ENCODE assay signal across 8 mouse cellular contexts in genomic region chr17:47142276-47142675, GRCm38 (mm10).
A peak's percentile ranks its signal among the peaks of the same experiment; 100 is the strongest.
DNase-seq lines count a peak whose midpoint lies in the region; ATAC-seq and TF ChIP-seq lines count a peak whose summit lies in the region.

No protein-coding gene starts in this region.

- H3K4me1 ChIP-seq in hindbrain, postnatal 0 days (ENCODE audit: insufficient read depth, low read length) = peaks cover 20% of the 10 kb centered on the region; the same call in 1 of the 2 replicates

- TF ChIP-seq CTCF in brain, embryonic 14.5 days (IDR thresholded peaks at IDR 0.05; ENCODE audit: borderline replicate concordance, extremely low read depth, insufficient read depth, insufficient read length) = no peak
- no peak for TF ChIP-seq CTCF in hindbrain, postnatal 0 days (IDR thresholded peaks at IDR 0.05; ENCODE audit: low read depth)

- peak; percentile 9 for DNase-seq in kidney, adult 11 months
- DNase-seq in kidney, postnatal 10 days = no peak
- peak; percentile 34 for DNase-seq in brain, embryonic 14.5 days (ENCODE audit: low read depth)
- no peak for DNase-seq in hindbrain, postnatal 0 days (ENCODE audit: low spot score)
- no peak for DNase-seq in yolk sac, embryonic 10.5 days (ENCODE audit: low spot score)
- no peak for DNase-seq in testis, postnatal 14 days (ENCODE audit: low spot score)
- DNase-seq in cerebellum, adult 9-11 months = no peak

- peaks cover 29% of the 10 kb centered on the region for H3K79me2 ChIP-seq in myocyte (ENCODE audit: control insufficient read depth, insufficient read depth)

- peak overlapping the region; percentile 59 for H3K4me3 ChIP-seq in hindbrain, postnatal 0 days (ENCODE audit: low read length)
- H3K4me3 ChIP-seq in myocyte = peak overlapping the region; percentile 86

- TF ChIP-seq POLR2A in brain, embryonic 14.5 days (IDR thresholded peaks at IDR 0.05; ENCODE audit: borderline replicate concordance, extremely low read depth, insufficient read depth, insufficient read length, poor library complexity, severe bottlenecking) = no peak
- no peak for TF ChIP-seq POLR2A in myocyte (IDR thresholded peaks at IDR 0.05; ENCODE audit: insufficient read length, low read depth)

- H3ac ChIP-seq in myocyte (ENCODE audit: control insufficient read depth, insufficient read length) = no peak overlapping the region

- no peak for ATAC-seq in hindbrain, postnatal 0 days

- peak overlapping the region; percentile 48; the same call in 1 of the 2 replicates for H3K27ac ChIP-seq in hindbrain, postnatal 0 days

- no peaks in the 10 kb centered on the region for H3K27me3 ChIP-seq in hindbrain, postnatal 0 days (ENCODE audit: insufficient read depth, low read length)
- H3K27me3 ChIP-seq in myocyte (ENCODE audit: control insufficient read depth, insufficient read depth, insufficient read length) = no peaks in the 10 kb centered on the region

- peak overlapping the region; percentile 76 for H3K9ac ChIP-seq in hindbrain, postnatal 0 days (replicated peaks; ENCODE audit: low read length)

- under 1% methylated on average over 7 of the region's 7 CpGs for WGBS in hindbrain, postnatal 0 days

- H3K4me2 ChIP-seq in hindbrain, postnatal 0 days (ENCODE audit: low read depth, low read length) = peak overlapping the region; percentile 84
- peak overlapping the region; percentile 90 for H3K4me2 ChIP-seq in myocyte (ENCODE audit: low read depth)

- H3K36me3 ChIP-seq in hindbrain, postnatal 0 days (ENCODE audit: insufficient read depth, low read length) = no peaks in the 10 kb centered on the region
- no peaks in the 10 kb centered on the region for H3K36me3 ChIP-seq in myocyte (ENCODE audit: control insufficient read depth, insufficient read depth)

- no peaks in the 10 kb centered on the region for H3K9me3 ChIP-seq in hindbrain, postnatal 0 days (ENCODE audit: low read length)

TF ChIP-seq in myocyte, 11 proteins besides CTCF, POLR2A, EP300 and RAD21:
- TF ChIP-seq MYOG (IDR thresholded peaks at IDR 0.05; ENCODE audit: control insufficient read depth in 1 of 3, insufficient read depth in 1 of 3, insufficient read length in 2 of 3, low read depth in 2 of 3) (no peak), MAX (IDR thresholded peaks at IDR 0.05; ENCODE audit: low read depth) (no peak), TCF3 (IDR thresholded peaks at IDR 0.05; ENCODE audit: insufficient read length, low read depth) (no peak), CEBPB (IDR thresholded peaks at IDR 0.05; ENCODE audit: insufficient read depth, poor library complexity, severe bottlenecking) (no peak), USF1 (IDR thresholded peaks at IDR 0.05; ENCODE audit: low read depth) (no peak), POLR2AphosphoS2 (IDR thresholded peaks at IDR 0.05; ENCODE audit: insufficient read length, low read depth) (no peak), TCF12 (IDR thresholded peaks at IDR 0.05; ENCODE audit: insufficient read depth, poor library complexity, severe bottlenecking) (no peak), E2F4 (IDR thresholded peaks at IDR 0.05; ENCODE audit: insufficient read depth) (no peak), MYOD1 (IDR thresholded peaks at IDR 0.05; ENCODE audit: control insufficient read depth in 1 of 3, insufficient read length in 2 of 3, low read depth in 2 of 3) (no peak), REST (IDR thresholded peaks at IDR 0.05; ENCODE audit: insufficient read depth, insufficient read length) (no peak), SRF (IDR thresholded peaks at IDR 0.05; ENCODE audit: control insufficient read depth, insufficient read length, low read depth) (no peak)

Comparison
In these comparisons a context has a peak if more than half of its experiments do, and no peak if none do; other contexts are left out.
1. DNase-seq: peak in kidney, adult 11 months (single experiment) and brain, embryonic 14.5 days (single experiment); none in kidney, postnatal 10 days (single experiment), hindbrain, postnatal 0 days (single experiment), yolk sac, embryonic 10.5 days (single experiment), testis, postnatal 14 days (single experiment) and cerebellum, adult 9-11 months (single experiment).